Mouse (Mus musculus) splenic B cell, adult 2 months (primary cell): Measurements from ENCODE around the gene Slc7a6os.
"Not testable (repeated sequence)": the region's sequence is repeated elsewhere in the genome, so short reads cannot be mapped to it uniquely, and the experiment has no call there.

Experiments used
- DNase-seq: peaks from one replicate; pipeline ENCODE4 v3.0.0-alpha.2; 2011; ENCODE audit warnings: low read depth, low spot score
- H3K27me3 ChIP-seq: 2 replicates; pipeline ENCODE4 v1.6.1; 2012; ENCODE audit warnings: mild to moderate bottlenecking, low read length, moderate library complexity, mixed read lengths; ENCODE audit not compliant: control insufficient read depth, poor library complexity, insufficient read depth, severe bottlenecking
- H3K36me3 ChIP-seq: 2 replicates; pipeline ENCODE4 v1.6.1; 2012; ENCODE audit warnings: mild to moderate bottlenecking, low read length, moderate library complexity, mixed read lengths; ENCODE audit not compliant: control insufficient read depth, poor library complexity, insufficient read depth, severe bottlenecking

The Slc7a6os gene

GRCm38 (mm10) chr8:106210821-106211345 is at the start of gene Slc7a6os, which contains the start of gene Prmt7:
Slc7a6os (minus strand) TSS chr8:106210935.
Prmt7 (plus strand) TSS chr8:106210936.
- Histone ChIP-seq H3K27me3 (no peaks in the 10 kb centered on the region), H3K36me3 (no peaks in the 10 kb centered on the region)
- DNase-seq, result peak; percentile 93

- DNase-seq, result no peak
- no peaks in the 10 kb centered on the region for H3K36me3 ChIP-seq
These were observed 49.0 kb upstream of the Slc7a6os start for GRCm38 (mm10) chr8:106259579-106260255.

GRCm38 (mm10) chr8:106258169-106258568 is 47.4 kb upstream of the Slc7a6os start:
- DNase-seq, result peak; percentile 62
- H3K27me3 ChIP-seq, result no peaks in the 10 kb centered on the region
- no peaks in the 10 kb centered on the region; the same call in 1 of the 2 replicates for H3K36me3 ChIP-seq

More at GRCm38 (mm10) chr8:106259579-106260255, 49.0 kb upstream of the Slc7a6os start:
- H3K27me3 ChIP-seq, result no peaks in the 10 kb centered on the region

- H3K36me3 ChIP-seq, result peaks cover 15% of the 10 kb centered on the region
- no peaks in the 10 kb centered on the region for H3K27me3 ChIP-seq
- DNase-seq, result no peak
These were observed 39.5 kb upstream of the Slc7a6os start for GRCm38 (mm10) chr8:106250186-106250585.

- Histone ChIP-seq H3K36me3 (peaks cover 16% of the 10 kb centered on the region), H3K27me3 (no peaks in the 10 kb centered on the region)
- DNase-seq, result no peak
These were observed 26.4 kb upstream of the Slc7a6os start for GRCm38 (mm10) chr8:106237106-106237505.

- Histone ChIP-seq H3K27me3 (no peaks in the 10 kb centered on the region), H3K36me3 (peaks cover 16% of the 10 kb centered on the region)
- no peak for DNase-seq
These were observed 24.0 kb upstream of the Slc7a6os start for GRCm38 (mm10) chr8:106234567-106235261.

- DNase-seq, result peak; percentile 13
- Histone ChIP-seq H3K27me3 (no peaks in the 10 kb centered on the region), H3K36me3 (peaks cover 14% of the 10 kb centered on the region)
These were observed 22.0 kb upstream of the Slc7a6os start for GRCm38 (mm10) chr8:106232751-106233150.

GRCm38 (mm10) chr8:106231536-106231935 is 20.8 kb upstream of the Slc7a6os start:
- H3K36me3 ChIP-seq, result peaks cover 11% of the 10 kb centered on the region
- no peaks in the 10 kb centered on the region for H3K27me3 ChIP-seq
- no peak for DNase-seq

- peaks cover 6% of the 10 kb centered on the region; the same call in 1 of the 2 replicates for H3K36me3 ChIP-seq
- DNase-seq, result peak; percentile 69
These were observed 15.9 kb upstream of the Slc7a6os start for GRCm38 (mm10) chr8:106226589-106226988.

GRCm38 (mm10) chr8:106219620-106220019 is 8.9 kb upstream of the Slc7a6os start:
- DNase-seq, result no peak
- Histone ChIP-seq H3K36me3 (peaks cover 1% of the 10 kb centered on the region), H3K27me3 (no peaks in the 10 kb centered on the region)

More at GRCm38 (mm10) chr8:106226589-106226988, 15.9 kb upstream of the Slc7a6os start:
- no peaks in the 10 kb centered on the region for H3K27me3 ChIP-seq

GRCm38 (mm10) chr8:106213959-106214358 is 3.2 kb upstream of the Slc7a6os start:
- Histone ChIP-seq H3K27me3 (no peaks in the 10 kb centered on the region), H3K36me3 (no peaks in the 10 kb centered on the region; the same call in 1 of the 2 replicates)
- DNase-seq, result no peak

- Histone ChIP-seq H3K36me3 (no peaks in the 10 kb centered on the region), H3K27me3 (no peaks in the 10 kb centered on the region)
- no peak for DNase-seq
These were observed 686 bp upstream of the Slc7a6os start for GRCm38 (mm10) chr8:106211421-106211820.

GRCm38 (mm10) chr8:106210035-106210731 is 552 bp downstream of the Slc7a6os start:
- no peaks in the 10 kb centered on the region for H3K27me3 ChIP-seq
- no peaks in the 10 kb centered on the region for H3K36me3 ChIP-seq
- no peak for DNase-seq

GRCm38 (mm10) chr8:106199596-106199995 is 11.1 kb downstream of the Slc7a6os start:
- DNase-seq, H3K27me3 ChIP-seq, H3K36me3 ChIP-seq: not testable (repeated sequence)
